Mouse (Mus musculus) stomach, postnatal 0 days (tissue): ENCODE measurements at regions not wholly inside any gene's neighbourhood (a gene's known extent, or its start where the extent isn't known, plus 50 kb on each side); places are given as distances from the start of the nearest gene placed in this dataset.

Source experiments
- CTCF ChIP-seq: IDR thresholded peaks from 2 replicates; pipeline ENCODE4 v1.5.1; 2016; ENCODE audit warnings: antibody characterized with exemption, low read depth, mild to moderate bottlenecking, moderate library complexity
- EP300 ChIP-seq: optimal IDR thresholded peaks from 2 replicates; pipeline ENCODE3; 2016; ENCODE audit warnings: antibody characterized with exemption

DNA sequence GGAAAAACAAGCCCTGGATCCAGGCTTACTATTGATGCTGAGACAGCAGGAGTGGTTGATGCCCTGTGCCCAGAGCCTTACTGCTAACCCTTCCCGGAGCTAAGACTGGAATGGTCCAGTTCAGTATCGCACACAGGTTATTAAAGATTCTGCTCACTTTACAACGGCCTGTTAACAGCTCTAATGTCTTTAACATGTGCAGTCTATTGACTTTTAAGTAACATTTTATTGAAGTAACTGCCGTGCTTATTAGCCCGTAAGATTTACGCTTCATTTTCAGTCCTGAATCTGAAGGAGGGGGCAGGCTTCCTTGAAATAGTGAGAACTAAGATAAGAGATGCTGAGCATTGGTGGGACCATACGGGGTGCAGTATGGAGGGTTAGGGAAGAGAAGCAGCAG lies 155.7 kb upstream of the Cep162 start:
- TF ChIP-seq CTCF: no peak
- no peak for TF ChIP-seq EP300
